Mouse (Mus musculus) heart, postnatal 0 days (tissue): ENCODE measurements around the gene Cadm2.

Experiments
- CTCF ChIP-seq: IDR thresholded peaks from 2 replicates; pipeline ENCODE4 v1.5.1; 2016; ENCODE audit warnings: antibody characterized with exemption, control low read depth, low read depth
- EP300 ChIP-seq: IDR thresholded peaks from 2 replicates; pipeline ENCODE4 v1.6.1; 2016; ENCODE audit warnings: antibody characterized with exemption, low read depth

- TF ChIP-seq EP300 (no peak), CTCF (no peak)
These were observed 684.4 kb downstream of the Cadm2 start for GRCm38 (mm10) chr16:66936332-66936731.
